Mouse (Mus musculus) lung, adult 2 months (tissue): ENCODE measurements around the gene Tlk2.

Source experiments
- CTCF ChIP-seq: fragments of 200-500 bp; IDR thresholded peaks from 2 replicates; pipeline ENCODE4 v1.5.1; 2011; ENCODE audit warnings: mild to moderate bottlenecking, low read length, control low read depth; ENCODE audit not compliant: insufficient read depth
- POLR2A ChIP-seq: fragments of 200-500 bp; IDR thresholded peaks from 2 replicates; pipeline ENCODE4 v1.6.1; 2011; ENCODE audit warnings: low read depth, mild to moderate bottlenecking, control low read depth, low read length, borderline replicate concordance; ENCODE audit errors: extremely low read depth

- no peak for TF ChIP-seq CTCF
- TF ChIP-seq POLR2A = no peak
These were observed 39.2 kb downstream of the Tlk2 start for GRCm38 (mm10) chr11:105217771-105218170.
